Mouse (Mus musculus): ENCODE results near the gene Pigh.

- peak; percentile 9; the same call in 1 of the 2 replicates for TF ChIP-seq CTCF (IDR thresholded peaks at IDR 0.05; ENCODE audit: extremely low read depth, insufficient read length, insufficient replicate concordance, low read depth, low read length)
- TF ChIP-seq POLR2A (IDR thresholded peaks at IDR 0.05; ENCODE audit: low read depth, low read length), result no peak
Observed at GRCm38 (mm10) chr12:79104544-79104943, 15.1 kb upstream of the Pigh start.

All from small intestine, adult 2 months (tissue).